20 mouse cellular contexts compared by ENCODE assay signal in genomic region chr4:127814631-127815030, GRCm38 (mm10).
DNase-seq lines count a peak whose midpoint lies in the region; ATAC-seq and TF ChIP-seq lines count a peak whose summit lies in the region.
"Had no signal": no experiment of that assay in that cellular context is flagged by ENCODE, and none has a peak within 500 bp of the region (broad histone marks: within the 10 kb centered on the region; RNA-seq: fewer than 3 reads in every experiment).

No protein-coding gene starts in this region.

- no peak for ATAC-seq in forebrain, embryonic 14.5 days
- ATAC-seq in forebrain, embryonic 15.5 days (replicated peaks), result no peak
- ATAC-seq: CD4-positive, CD25-positive, alpha-beta regulatory T cell, adult 4 months; forebrain, embryonic 16.5 days; inflammation-experienced regulatory T-cells, adult 6 months; intestine, postnatal 0 days had no signal

- H3K79me2 ChIP-seq in MEL (ENCODE audit: control insufficient read depth, insufficient read depth, low read length, poor library complexity), result no peaks in the 10 kb centered on the region

- no peak for TF ChIP-seq EP300 in MEL (IDR thresholded peaks at IDR 0.05; ENCODE audit: low read depth in 1 of 2, low read length in 2 of 2)

- H3K9ac ChIP-seq in forebrain, embryonic 14.5 days (ENCODE audit: low read length), result no peak overlapping the region
- no peak overlapping the region for H3K9ac ChIP-seq in forebrain, embryonic 15.5 days (replicated peaks)
- no peak overlapping the region for H3K9ac ChIP-seq in MEL (ENCODE audit: control insufficient read depth, low read depth, low read length, poor library complexity, severe bottlenecking)
- H3K9ac ChIP-seq: heart, embryonic 12.5 days; hindbrain, embryonic 15.5 days had no signal

- no peak overlapping the region for H3K4me3 ChIP-seq in forebrain, embryonic 14.5 days (ENCODE audit: low read depth, low read length)
- no peak overlapping the region for H3K4me3 ChIP-seq in forebrain, embryonic 15.5 days
- H3K4me3 ChIP-seq in layer of hippocampus, adult 2 months, result no peak overlapping the region
- H3K4me3 ChIP-seq in MEL (ENCODE audit: control insufficient read depth in 1 of 2, insufficient read depth in 1 of 2, low read depth in 2 of 2, low read length in 2 of 2), result no peak overlapping the region
- H3K4me3 ChIP-seq: embryonic facial prominence, embryonic 10.5 days; gastrocnemius, adult 2 months; heart, embryonic 12.5 days; hindbrain, embryonic 15.5 days had no signal

- DNase-seq in forebrain, embryonic 14.5 days (ENCODE audit: low spot score), result peak; percentile 8
- no peak for DNase-seq in layer of hippocampus, adult 2 months (ENCODE audit: low spot score in 2 of 2)
- no peak for DNase-seq in layer of hippocampus, postnatal 10 days (ENCODE audit: low spot score in 2 of 2)
- DNase-seq in MEL (ENCODE audit: low read depth, low spot score) (peak; percentile 4), ZHBTc4 (ENCODE audit: low read depth, low spot score) (peak; percentile 48)
- DNase-seq in thymus, adult 18-20 months, result no peak
- DNase-seq in gastrocnemius, adult 18-20 months (ENCODE audit: low spot score), result no peak
- DNase-seq: adrenal gland, postnatal 14 days; B cell, adult 2 months; cerebellum, adult 2 months; gastrocnemius, adult 2 months; gastrocnemius, postnatal 25 days had no signal

- TF ChIP-seq CTCF in layer of hippocampus, adult 2 months (conservative IDR thresholded peaks at IDR 0.05), result peak; percentile 52
- no peak for TF ChIP-seq CTCF in MEL (IDR thresholded peaks at IDR 0.05 in 2 of 3, conservative IDR thresholded peaks at IDR 0.05 in 1 of 3; ENCODE audit: control insufficient read depth in 1 of 3, insufficient read depth in 1 of 3, low read depth in 2 of 3, low read length in 3 of 3, poor library complexity in 1 of 3, severe bottlenecking in 1 of 3)

- no peak overlapping the region for H3K27ac ChIP-seq in forebrain, embryonic 14.5 days (ENCODE audit: low read depth, low read length)
- no peak overlapping the region for H3K27ac ChIP-seq in forebrain, embryonic 15.5 days (replicated peaks)
- H3K27ac ChIP-seq in layer of hippocampus, adult 2 months, result no peak overlapping the region
- H3K27ac ChIP-seq in MEL (ENCODE audit: control insufficient read depth, low read depth, low read length), result no peak overlapping the region
- H3K27ac ChIP-seq: embryonic facial prominence, embryonic 10.5 days; gastrocnemius, adult 2 months; hindbrain, embryonic 15.5 days had no signal

- TF ChIP-seq POLR2A in MEL (IDR thresholded peaks at IDR 0.05; ENCODE audit: control insufficient read depth in 1 of 2, insufficient read depth in 1 of 2, low read depth in 1 of 2, low read length in 2 of 2, poor library complexity in 1 of 2), result no peak

- no peak overlapping the region for H3K4me2 ChIP-seq in forebrain, embryonic 14.5 days (ENCODE audit: low read length)
- no peak overlapping the region for H3K4me2 ChIP-seq in forebrain, embryonic 15.5 days (replicated peaks)
- H3K4me2 ChIP-seq: heart, embryonic 12.5 days; hindbrain, embryonic 15.5 days had no signal

- H3K4me1 ChIP-seq in forebrain, embryonic 14.5 days (ENCODE audit: control insufficient read depth, insufficient read depth, low read length), result no peaks in the 10 kb centered on the region
- H3K4me1 ChIP-seq in forebrain, embryonic 15.5 days, result no peaks in the 10 kb centered on the region
- H3K4me1 ChIP-seq in MEL (ENCODE audit: control insufficient read depth in 1 of 2, insufficient read depth in 2 of 2, low read length in 2 of 2), result no peaks in the 10 kb centered on the region
- H3K4me1 ChIP-seq: embryonic facial prominence, embryonic 10.5 days; heart, embryonic 12.5 days; hindbrain, embryonic 15.5 days had no signal

- no peaks in the 10 kb centered on the region for H3K36me3 ChIP-seq in forebrain, embryonic 14.5 days (ENCODE audit: control insufficient read depth, insufficient read depth, low read length)
- H3K36me3 ChIP-seq in forebrain, embryonic 15.5 days, result no peaks in the 10 kb centered on the region
- H3K36me3 ChIP-seq in MEL (ENCODE audit: control insufficient read depth in 1 of 2, insufficient read depth in 2 of 2, low read length in 2 of 2), result no peaks in the 10 kb centered on the region
- H3K36me3 ChIP-seq: embryonic facial prominence, embryonic 10.5 days; heart, embryonic 12.5 days; hindbrain, embryonic 15.5 days had no signal

- no peaks in the 10 kb centered on the region for H3K9me3 ChIP-seq in forebrain, embryonic 14.5 days (replicated peaks; ENCODE audit: control insufficient read depth, low read length)
- H3K9me3 ChIP-seq in forebrain, embryonic 15.5 days, result no peaks in the 10 kb centered on the region
- no peaks in the 10 kb centered on the region for H3K9me3 ChIP-seq in MEL (replicated peaks; ENCODE audit: insufficient read depth, low read length)
- H3K9me3 ChIP-seq: hindbrain, embryonic 15.5 days had no signal

- WGBS in forebrain, embryonic 14.5 days, result 79% methylated on average over 6 of the region's 6 CpGs
- 86% methylated on average over 6 of the region's 6 CpGs for WGBS in forebrain, embryonic 15.5 days

- no peaks in the 10 kb centered on the region for H3K27me3 ChIP-seq in forebrain, embryonic 14.5 days (replicated peaks; ENCODE audit: control insufficient read depth, insufficient read depth, low read length)
- H3K27me3 ChIP-seq in forebrain, embryonic 15.5 days, result no peaks in the 10 kb centered on the region
- H3K27me3 ChIP-seq in MEL (ENCODE audit: control insufficient read depth in 1 of 2, insufficient read depth in 2 of 2, low read length in 2 of 2), result no peaks in the 10 kb centered on the region
- H3K27me3 ChIP-seq: heart, embryonic 12.5 days; hindbrain, embryonic 15.5 days had no signal

- TF ChIP-seq RAD21 in MEL (IDR thresholded peaks at IDR 0.05; ENCODE audit: low read depth, low read length), result no peak

TF ChIP-seq in MEL, 35 proteins besides CTCF, POLR2A, EP300 and RAD21:
- TF ChIP-seq POLR2AphosphoS2 (IDR thresholded peaks at IDR 0.05; ENCODE audit: low read length) (no peak), ELF1 (IDR thresholded peaks at IDR 0.05; ENCODE audit: low read depth, low read length) (no peak), USF2 (IDR thresholded peaks at IDR 0.05; ENCODE audit: borderline replicate concordance in 1 of 2, insufficient read depth in 1 of 2, low read depth in 1 of 2, low read length in 2 of 2) (no peak), CHD2 (IDR thresholded peaks at IDR 0.05; ENCODE audit: low read length) (no peak), POLR2AphosphoS5 (IDR thresholded peaks at IDR 0.05; ENCODE audit: borderline replicate concordance, low read depth, low read length) (no peak), MAFK (IDR thresholded peaks at IDR 0.05; ENCODE audit: borderline replicate concordance, low read depth, low read length) (no peak), MXI1 (IDR thresholded peaks at IDR 0.05; ENCODE audit: low read depth, low read length) (no peak), NELFE (IDR thresholded peaks at IDR 0.05; ENCODE audit: low read depth, low read length) (no peak), TCF12 (IDR thresholded peaks at IDR 0.05; ENCODE audit: low read depth, low read length) (no peak), MYC (IDR thresholded peaks at IDR 0.05; ENCODE audit: low read depth, low read length) (no peak), MAX (IDR thresholded peaks at IDR 0.05; ENCODE audit: low read length) (no peak), KAT2A (conservative IDR thresholded peaks at IDR 0.05; ENCODE audit: low read depth, low read length) (no peak)
TF ChIP-seq in MEL: peak in this region for 0.

Comparison
In these comparisons a context has a peak if more than half of its experiments do, and no peak if none do; other contexts are left out.
1. DNase-seq: peak in forebrain, embryonic 14.5 days (single experiment), MEL (single experiment) and ZHBTc4 (single experiment); none in layer of hippocampus, adult 2 months (0 of 2), layer of hippocampus, postnatal 10 days (0 of 2), thymus, adult 18-20 months (0 of 2) and gastrocnemius, adult 18-20 months (single experiment).